Mouse (Mus musculus): ENCODE measurements around the gene Vapb. TPM values are rescaled to one million over a fixed set of nuclear protein-coding genes. Genes with fewer than 3 reads are reported as not detected.
"Not testable (repeated sequence)": the region's sequence is repeated elsewhere in the genome, so short reads cannot be mapped to it uniquely, and the experiment has no call there.

Gene Vapb
- polyA plus RNA-seq, 1 experiment from 2014 or later = 20.7 TPM

DNA sequence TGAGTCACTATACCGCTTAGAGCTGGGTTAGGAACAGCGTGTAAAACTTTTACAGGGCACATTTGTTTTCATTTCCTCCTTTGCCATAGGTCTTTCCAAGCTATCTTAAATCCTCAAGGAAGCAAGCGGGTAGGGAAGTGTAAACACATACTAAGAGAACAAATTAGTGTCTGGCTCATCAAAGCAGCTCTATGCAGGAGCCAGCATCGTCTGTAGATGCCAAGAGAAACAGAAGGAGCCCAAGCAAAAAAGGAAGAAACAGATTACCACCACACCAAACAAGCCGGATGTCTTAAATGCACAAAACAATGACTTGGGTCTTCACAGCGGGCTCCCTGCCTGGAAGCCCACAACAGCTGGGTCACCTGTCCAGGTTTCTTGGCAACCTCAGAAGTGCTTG is 27.1 kb upstream of the Vapb start:
- 77% methylated on average over 6 of the region's 6 CpGs for WGBS
- no peak for ATAC-seq (replicated peaks; ENCODE audit: extremely low read depth, insufficient read depth, low FRiP score)
- no peak overlapping the region for H3K9ac ChIP-seq (ENCODE audit: low read length)
- H3K27ac ChIP-seq (ENCODE audit: low read length) = no peak overlapping the region
- H3K4me2 ChIP-seq (ENCODE audit: low read depth, low read length) = no peak overlapping the region
- H3K4me1 ChIP-seq (ENCODE audit: control insufficient read depth, insufficient read depth, low read length) = peaks cover 6% of the 10 kb centered on the region; the same call in 1 of the 2 replicates
- no peaks in the 10 kb centered on the region for H3K27me3 ChIP-seq (ENCODE audit: control insufficient read depth, insufficient read depth, low read length)
- H3K36me3 ChIP-seq (ENCODE audit: control insufficient read depth, insufficient read depth) = peaks cover 2% of the 10 kb centered on the region
- H3K4me3 ChIP-seq (ENCODE audit: low read length) = no peak overlapping the region
- H3K9me3 ChIP-seq (replicated peaks; ENCODE audit: control insufficient read depth, low read length) = no peaks in the 10 kb centered on the region

DNA sequence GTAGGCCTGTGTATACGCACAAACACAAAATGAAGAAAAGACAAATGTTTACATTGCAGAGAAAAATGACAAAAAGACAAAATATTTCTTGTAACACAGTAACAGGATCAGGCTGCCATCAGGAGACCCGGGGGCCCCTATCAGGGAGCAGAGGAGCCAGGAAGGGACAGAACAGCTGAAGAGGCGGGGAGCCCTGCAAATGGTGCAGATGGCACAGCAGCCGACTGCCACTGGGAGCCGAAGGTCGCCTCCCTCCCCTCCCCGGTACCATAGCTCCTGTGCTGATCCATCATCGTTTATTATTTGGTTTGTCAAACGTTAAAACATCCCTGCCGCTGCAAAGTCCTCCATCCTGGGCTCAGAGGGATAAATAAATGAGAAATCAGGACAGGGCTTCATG is 24.7 kb upstream of the Vapb start:
- no peak for ATAC-seq (replicated peaks; ENCODE audit: extremely low read depth, insufficient read depth, low FRiP score)
- H3K9me3 ChIP-seq (replicated peaks; ENCODE audit: control insufficient read depth, low read length) = no peaks in the 10 kb centered on the region
- WGBS = 63% methylated on average over 10 of the region's 10 CpGs

DNA sequence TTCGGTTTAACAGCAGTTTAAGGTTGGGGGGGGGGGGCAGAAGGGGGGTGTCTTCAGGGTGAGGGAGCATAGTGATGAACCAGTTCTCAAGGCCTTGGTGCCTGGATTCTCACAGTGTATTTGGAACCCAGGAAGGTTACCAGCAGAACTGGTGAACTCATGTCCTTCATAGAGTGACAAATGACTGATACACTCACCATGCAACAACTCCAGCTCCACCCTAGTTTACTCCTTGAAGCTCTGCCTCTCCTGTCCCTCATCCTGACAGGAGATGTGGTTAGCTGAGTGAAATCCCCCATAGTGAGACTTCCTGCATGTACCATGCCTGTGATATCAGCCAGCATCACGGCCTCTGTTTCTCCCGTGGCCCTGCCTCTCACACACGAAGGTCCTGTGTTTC is 24.1 kb upstream of the Vapb start:
- no peak overlapping the region for H3K4me2 ChIP-seq (ENCODE audit: low read depth, low read length)
- no peaks in the 10 kb centered on the region for H3K9me3 ChIP-seq (replicated peaks; ENCODE audit: control insufficient read depth, low read length)
- no peaks in the 10 kb centered on the region for H3K4me1 ChIP-seq (ENCODE audit: control insufficient read depth, insufficient read depth, low read length)
- H3K36me3 ChIP-seq (ENCODE audit: control insufficient read depth, insufficient read depth) = no peaks in the 10 kb centered on the region; the same call in 1 of the 2 replicates
- H3K4me3 ChIP-seq (ENCODE audit: low read length) = no peak overlapping the region
- H3K27ac ChIP-seq (ENCODE audit: low read length) = no peak overlapping the region
- no peak for ATAC-seq (replicated peaks; ENCODE audit: extremely low read depth, insufficient read depth, low FRiP score)
- no peak overlapping the region for H3K9ac ChIP-seq (ENCODE audit: low read length)
- 79% methylated on average over 4 of the region's 4 CpGs for WGBS
- no peaks in the 10 kb centered on the region for H3K27me3 ChIP-seq (ENCODE audit: control insufficient read depth, insufficient read depth, low read length)

More for the DNA sequence above, 24.7 kb upstream of the Vapb start:
- H3K27me3 ChIP-seq (ENCODE audit: control insufficient read depth, insufficient read depth, low read length) = no peaks in the 10 kb centered on the region
- H3K27ac ChIP-seq (ENCODE audit: low read length) = no peak overlapping the region
- H3K4me3 ChIP-seq (ENCODE audit: low read length) = no peak overlapping the region
- no peak overlapping the region for H3K9ac ChIP-seq (ENCODE audit: low read length)
- H3K36me3 ChIP-seq (ENCODE audit: control insufficient read depth, insufficient read depth) = peaks cover 2% of the 10 kb centered on the region; the same call in 1 of the 2 replicates
- H3K4me1 ChIP-seq (ENCODE audit: control insufficient read depth, insufficient read depth, low read length) = no peaks in the 10 kb centered on the region
- no peak overlapping the region for H3K4me2 ChIP-seq (ENCODE audit: low read depth, low read length)

DNA sequence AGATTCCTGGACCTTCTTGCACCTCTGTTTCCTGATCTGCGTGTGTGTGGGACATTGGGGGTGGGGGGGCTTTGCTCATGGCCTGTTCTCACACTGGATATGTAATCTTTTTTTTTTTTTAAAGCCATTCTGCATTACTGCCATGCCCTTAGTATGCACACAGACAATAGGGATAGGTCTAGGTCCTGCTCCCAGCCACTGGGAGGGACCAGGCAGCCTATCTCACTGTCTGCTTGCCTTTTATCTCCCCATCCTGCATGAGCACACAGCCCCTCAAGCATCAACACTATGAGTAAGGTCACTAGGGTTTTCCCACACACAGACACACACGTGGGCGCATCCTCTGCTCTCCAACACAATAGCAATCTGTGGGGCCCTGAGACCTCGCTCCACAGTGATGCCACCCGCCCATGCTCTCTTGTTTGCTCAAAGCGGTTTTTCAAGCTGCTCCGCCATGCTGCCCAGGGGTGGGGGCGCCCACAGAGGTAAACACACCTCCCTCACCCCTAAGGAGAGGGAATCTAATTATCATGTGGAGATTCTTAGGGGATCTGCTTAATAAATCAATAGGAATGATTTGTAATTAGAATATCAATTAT is 22.6 kb upstream of the Vapb start:
- H3K27ac ChIP-seq (ENCODE audit: low read length) = no peak overlapping the region
- no peak overlapping the region for H3K4me2 ChIP-seq (ENCODE audit: low read depth, low read length)
- no peak for ATAC-seq (replicated peaks; ENCODE audit: extremely low read depth, insufficient read depth, low FRiP score)
- H3K9me3 ChIP-seq (replicated peaks; ENCODE audit: control insufficient read depth, low read length) = no peaks in the 10 kb centered on the region
- H3K36me3 ChIP-seq (ENCODE audit: control insufficient read depth, insufficient read depth) = no peaks in the 10 kb centered on the region
- 76% methylated on average over 8 of the region's 8 CpGs for WGBS
- H3K27me3 ChIP-seq (ENCODE audit: control insufficient read depth, insufficient read depth, low read length) = no peaks in the 10 kb centered on the region
- no peaks in the 10 kb centered on the region for H3K4me1 ChIP-seq (ENCODE audit: control insufficient read depth, insufficient read depth, low read length)
- no peak overlapping the region for H3K9ac ChIP-seq (ENCODE audit: low read length)
- H3K4me3 ChIP-seq (ENCODE audit: low read length) = no peak overlapping the region

DNA sequence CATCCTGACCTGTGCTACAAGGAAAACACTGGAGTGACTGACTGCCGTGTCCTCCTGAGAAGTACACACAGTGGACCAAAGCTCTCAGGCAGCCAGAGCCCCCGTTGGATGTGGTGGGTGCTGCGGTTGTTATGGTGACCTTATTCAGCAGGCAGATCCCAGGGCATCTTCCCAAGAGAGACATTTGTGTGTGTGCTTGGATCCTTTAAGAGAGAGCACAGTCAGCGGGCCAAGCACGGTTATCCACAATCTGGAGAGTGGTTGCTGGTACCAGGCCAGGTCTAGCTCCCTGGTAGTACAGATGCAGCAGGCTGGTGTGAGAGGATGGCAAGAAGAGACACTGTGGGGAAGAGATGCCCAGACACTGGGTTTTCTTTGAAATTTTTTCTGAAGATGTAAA is 20.3 kb upstream of the Vapb start:
- no peak for ATAC-seq (replicated peaks; ENCODE audit: extremely low read depth, insufficient read depth, low FRiP score)
- Histone ChIP-seq H3K4me3 (ENCODE audit: low read length) (no peak overlapping the region), H3K9me3 (replicated peaks; ENCODE audit: control insufficient read depth, low read length) (no peaks in the 10 kb centered on the region), H3K4me1 (ENCODE audit: control insufficient read depth, insufficient read depth, low read length) (no peaks in the 10 kb centered on the region), H3K27ac (ENCODE audit: low read length) (no peak overlapping the region), H3K36me3 (ENCODE audit: control insufficient read depth, insufficient read depth) (no peaks in the 10 kb centered on the region), H3K27me3 (ENCODE audit: control insufficient read depth, insufficient read depth, low read length) (no peaks in the 10 kb centered on the region), H3K9ac (ENCODE audit: low read length) (no peak overlapping the region), H3K4me2 (ENCODE audit: low read depth, low read length) (no peak overlapping the region)
- WGBS = 83% methylated on average over 5 of the region's 5 CpGs

DNA sequence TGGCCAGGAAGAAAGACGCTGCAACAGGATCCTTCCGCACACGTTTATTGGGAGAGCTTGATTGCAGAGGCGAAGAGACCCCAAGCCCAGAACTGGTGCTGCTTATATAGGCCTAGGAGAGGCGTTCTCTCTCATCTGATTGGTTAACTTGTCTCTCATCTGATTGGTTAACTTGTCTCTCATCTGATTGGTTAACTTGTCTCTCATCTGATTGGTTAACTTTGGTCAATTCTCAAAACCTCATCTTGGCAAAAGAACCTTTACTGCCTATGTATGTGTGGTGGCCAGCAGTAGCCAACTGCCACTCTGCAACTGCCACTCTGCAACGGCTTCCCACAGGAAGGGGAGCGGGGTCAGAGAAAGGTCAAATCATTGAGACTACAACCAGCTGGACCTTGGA is 18.2 kb upstream of the Vapb start, which contains the start of gene 1700010B08Rik:
Gene 1700010B08Rik, plus strand, starts transcription at position 301 of the 400 bp plus-strand sequence.
- not testable (repeated sequence) for H3K36me3 ChIP-seq (ENCODE audit: control insufficient read depth, insufficient read depth); H3K27me3 ChIP-seq (ENCODE audit: control insufficient read depth, insufficient read depth, low read length); H3K9me3 ChIP-seq (replicated peaks; ENCODE audit: control insufficient read depth, low read length); H3K27ac ChIP-seq (ENCODE audit: low read length); H3K4me1 ChIP-seq (ENCODE audit: control insufficient read depth, insufficient read depth, low read length); H3K4me2 ChIP-seq (ENCODE audit: low read depth, low read length); H3K9ac ChIP-seq (ENCODE audit: low read length); ATAC-seq (replicated peaks; ENCODE audit: extremely low read depth, insufficient read depth, low FRiP score); H3K4me3 ChIP-seq (ENCODE audit: low read length)
- 79% methylated on average over 6 of the region's 7 CpGs for WGBS

DNA sequence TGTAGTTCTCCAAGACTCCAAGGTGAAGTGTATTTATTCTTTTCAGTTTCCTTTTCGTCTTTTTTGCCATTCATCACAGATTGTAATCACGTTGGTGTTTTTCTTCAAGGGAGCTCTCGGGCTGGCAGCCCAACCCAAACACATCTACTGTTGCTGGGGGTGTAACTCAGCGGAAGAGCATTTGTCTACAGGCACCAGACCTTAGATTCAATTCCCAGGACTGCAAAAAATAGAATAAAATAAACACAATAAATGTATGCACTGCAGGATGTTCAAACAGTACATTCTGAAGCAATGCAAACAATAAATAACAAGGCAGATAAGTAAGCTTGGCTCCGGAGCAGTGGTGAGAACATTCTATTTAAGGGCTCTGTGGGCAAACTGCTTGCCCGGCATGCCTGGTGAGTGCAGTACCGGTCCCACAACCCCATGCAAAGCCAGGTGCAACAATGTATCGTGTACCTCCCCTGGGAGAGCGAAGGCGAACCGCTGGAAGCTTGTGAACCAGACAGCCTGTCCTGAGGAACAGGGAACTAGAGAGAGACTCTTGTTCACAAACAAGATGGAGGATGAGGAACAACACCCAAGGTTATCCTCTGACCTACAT is 15.0 kb upstream of the Vapb start:
- Histone ChIP-seq H3K9ac (ENCODE audit: low read length) (no peak overlapping the region), H3K4me3 (ENCODE audit: low read length) (no peak overlapping the region), H3K36me3 (ENCODE audit: control insufficient read depth, insufficient read depth) (no peaks in the 10 kb centered on the region), H3K27me3 (ENCODE audit: control insufficient read depth, insufficient read depth, low read length) (no peaks in the 10 kb centered on the region), H3K9me3 (replicated peaks; ENCODE audit: control insufficient read depth, low read length) (no peaks in the 10 kb centered on the region), H3K4me2 (ENCODE audit: low read depth, low read length) (no peak overlapping the region), H3K27ac (ENCODE audit: low read length) (no peak overlapping the region), H3K4me1 (ENCODE audit: control insufficient read depth, insufficient read depth, low read length) (no peaks in the 10 kb centered on the region)
- WGBS = 58% methylated on average over 11 of the region's 11 CpGs
- no peak for ATAC-seq (replicated peaks; ENCODE audit: extremely low read depth, insufficient read depth, low FRiP score)

DNA sequence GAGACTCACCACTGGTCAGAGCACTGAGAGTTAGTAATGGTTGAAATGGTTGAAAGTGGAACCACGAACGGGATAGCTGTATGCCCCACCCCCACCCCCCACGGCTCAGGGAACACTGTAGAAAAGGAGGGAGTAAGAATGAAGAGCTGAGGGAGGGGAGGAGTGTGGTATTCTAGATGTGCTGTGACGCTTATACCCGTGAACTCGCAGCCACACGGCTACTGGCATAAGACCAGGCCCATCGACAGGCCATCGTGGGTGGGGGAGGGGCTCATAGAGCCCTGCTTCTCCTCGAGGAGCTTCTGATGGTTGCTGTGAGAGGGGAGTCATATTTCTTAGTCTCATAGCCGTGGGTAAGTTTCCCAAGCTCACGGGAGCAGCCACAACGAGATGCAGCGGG is 12.9 kb upstream of the Vapb start:
- Histone ChIP-seq H3K9me3 (replicated peaks; ENCODE audit: control insufficient read depth, low read length) (no peaks in the 10 kb centered on the region), H3K9ac (ENCODE audit: low read length) (no peak overlapping the region), H3K4me2 (ENCODE audit: low read depth, low read length) (no peak overlapping the region), H3K4me3 (ENCODE audit: low read length) (no peak overlapping the region), H3K36me3 (ENCODE audit: control insufficient read depth, insufficient read depth) (no peaks in the 10 kb centered on the region), H3K4me1 (ENCODE audit: control insufficient read depth, insufficient read depth, low read length) (no peaks in the 10 kb centered on the region), H3K27ac (ENCODE audit: low read length) (no peak overlapping the region), H3K27me3 (ENCODE audit: control insufficient read depth, insufficient read depth, low read length) (no peaks in the 10 kb centered on the region)
- ATAC-seq (replicated peaks; ENCODE audit: extremely low read depth, insufficient read depth, low FRiP score) = no peak
- WGBS = 46% methylated on average over 14 of the region's 14 CpGs

DNA sequence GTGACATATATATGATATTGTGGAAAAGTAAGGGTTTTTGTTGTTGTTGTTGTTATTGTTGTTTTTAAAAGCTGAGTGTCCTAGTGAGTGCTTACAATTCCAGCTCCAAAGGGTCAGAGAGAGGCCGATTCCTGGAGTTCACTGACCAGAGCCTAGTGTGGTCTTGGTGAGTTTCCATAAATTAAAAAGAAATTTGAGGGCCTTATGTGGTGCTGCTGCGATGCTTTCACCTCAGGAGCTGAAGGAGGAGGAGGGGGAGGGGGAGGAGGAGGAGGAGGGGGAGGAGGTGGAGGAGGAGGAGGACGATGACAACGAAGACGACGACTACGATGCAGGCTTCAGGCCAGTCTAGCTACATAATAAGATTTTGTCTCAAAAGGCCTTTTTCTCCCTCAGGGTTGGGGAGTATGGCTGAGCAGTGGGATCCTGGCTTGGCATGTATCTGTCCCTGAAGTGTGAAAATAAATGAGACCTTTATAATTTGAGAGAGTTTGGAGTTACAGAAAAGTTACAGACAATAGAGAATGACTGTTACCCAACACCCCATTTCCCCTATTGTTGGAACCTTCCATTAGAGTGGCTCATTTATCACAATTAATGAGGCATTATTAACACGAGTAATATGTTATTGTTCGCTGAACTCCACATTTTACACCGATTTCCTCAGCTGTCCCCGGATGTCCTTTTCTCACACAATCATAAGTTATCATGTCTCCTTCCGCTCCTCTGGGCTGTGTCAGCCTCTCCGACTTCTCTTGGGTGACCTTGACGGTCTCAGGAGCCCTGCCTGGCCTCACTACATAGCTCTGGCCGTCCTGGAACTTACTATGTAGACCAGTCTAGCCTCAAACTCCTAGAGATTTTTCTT is 12.1 kb upstream of the Vapb start:
- no peak for ATAC-seq (replicated peaks; ENCODE audit: extremely low read depth, insufficient read depth, low FRiP score)
- Histone ChIP-seq H3K9ac (ENCODE audit: low read length) (no peak overlapping the region), H3K4me3 (ENCODE audit: low read length) (no peak overlapping the region), H3K9me3 (replicated peaks; ENCODE audit: control insufficient read depth, low read length) (no peaks in the 10 kb centered on the region), H3K36me3 (ENCODE audit: control insufficient read depth, insufficient read depth) (no peaks in the 10 kb centered on the region), H3K4me2 (ENCODE audit: low read depth, low read length) (no peak overlapping the region), H3K27ac (ENCODE audit: low read length) (no peak overlapping the region), H3K27me3 (ENCODE audit: control insufficient read depth, insufficient read depth, low read length) (no peaks in the 10 kb centered on the region), H3K4me1 (ENCODE audit: control insufficient read depth, insufficient read depth, low read length) (peaks cover under 1% of the 10 kb centered on the region)
- 69% methylated on average over 15 of the region's 15 CpGs for WGBS
